Mouse (Mus musculus) midbrain, postnatal 0 days (tissue): ENCODE data around the gene Midn. TPM values are rescaled to one million over a fixed set of nuclear protein-coding genes. Genes with fewer than 3 reads are reported as not detected.

ENCODE experiments used
- ATAC-seq: fragments of 200-750 bp; cut with Nextera tagmentation; 2 replicates; pipeline ENCODE4 v1.8.0; 2017; ENCODE audit warnings: moderate number of reproducible peaks, mild to moderate bottlenecking, moderate TSS enrichment, moderate library complexity; ENCODE audit not compliant: low FRiP score
- DNase-seq: peaks from one replicate; pipeline ENCODE4 v3.0.0-alpha.2; 2015; ENCODE audit warnings: low spot score
- H3K27ac ChIP-seq: fragments of 300-500 bp; sonication (generic); 2 replicates; pipeline ENCODE4 v1.5.1; 2014; ENCODE audit warnings: low read depth, mild to moderate bottlenecking, low read length, mixed read lengths
- H3K27me3 ChIP-seq: fragments of 300-500 bp; sonication (generic); 2 replicates; pipeline ENCODE4 v1.6.1; 2014; ENCODE audit warnings: low read length, control low read depth, mixed read lengths; ENCODE audit not compliant: insufficient read depth
- H3K36me3 ChIP-seq: fragments of 300-500 bp; sonication (generic); 2 replicates; pipeline ENCODE4 v1.6.1; 2014; ENCODE audit warnings: low read length, control low read depth, mixed read lengths; ENCODE audit not compliant: insufficient read depth
- H3K4me1 ChIP-seq: fragments of 300-500 bp; sonication (generic); 2 replicates; pipeline ENCODE4 v1.6.1; 2014; ENCODE audit warnings: mild to moderate bottlenecking, control low read depth, antibody characterized with exemption, low read length, mixed read lengths; ENCODE audit not compliant: insufficient read depth
- H3K4me2 ChIP-seq: fragments of 300-500 bp; sonication (generic); 2 replicates; pipeline ENCODE4 v1.6.1; 2014; ENCODE audit warnings: low read depth, mild to moderate bottlenecking, low read length, mixed read lengths; ENCODE audit not compliant: poor library complexity, severe bottlenecking
- H3K4me3 ChIP-seq: fragments of 300-500 bp; sonication (generic); 2 replicates; pipeline ENCODE4 v1.5.1; 2014; ENCODE audit warnings: low read depth, mild to moderate bottlenecking, low read length, moderate library complexity
- H3K9ac ChIP-seq: fragments of 300-500 bp; sonication (generic); replicated peaks from 2 replicates; pipeline ENCODE4 v1.6.1; 2014; ENCODE audit warnings: mild to moderate bottlenecking, low read length, moderate library complexity, mixed read lengths; ENCODE audit not compliant: poor library complexity, severe bottlenecking
- H3K9me3 ChIP-seq: fragments of 300-500 bp; sonication (generic); 2 replicates; pipeline ENCODE4 v1.6.1; 2016; ENCODE audit warnings: low read length, control low read depth
- CTCF ChIP-seq: IDR thresholded peaks from 2 replicates; pipeline ENCODE4 v1.5.1; 2016; ENCODE audit warnings: antibody characterized with exemption, mild to moderate bottlenecking
- WGBS: fragments of 180-500 bp; shearing (Covaris S2); extraction: QIAGEN DNeasy Blood & Tissue Kit; methylation state at CpG from one replicate; pipeline ENCODE4 v1.1.7; 2014; 5-methylcytosine and 5-hydroxymethylcytosine counted together
- polyA plus RNA-seq: library from polyadenylated mRNA; unstranded; fragments of >200 nt; fragmentation: Nextera tagmentation; extraction: Ambion mirVana; gene quantifications from 2 replicates; pipeline ENCODE4 v1.2.1, GENCODE M21; 2015
- total RNA-seq: library from RNA; depleted of rRNA; stranded (reverse); fragments of >200 nt; gene quantifications from 2 replicates; pipeline ENCODE4 v1.2.3, GENCODE M21; 2014

Midn gene
- total and polyA plus RNA-seq, 2 experiments from 2014 or later, result 17.2 to 143 TPM

DNA sequence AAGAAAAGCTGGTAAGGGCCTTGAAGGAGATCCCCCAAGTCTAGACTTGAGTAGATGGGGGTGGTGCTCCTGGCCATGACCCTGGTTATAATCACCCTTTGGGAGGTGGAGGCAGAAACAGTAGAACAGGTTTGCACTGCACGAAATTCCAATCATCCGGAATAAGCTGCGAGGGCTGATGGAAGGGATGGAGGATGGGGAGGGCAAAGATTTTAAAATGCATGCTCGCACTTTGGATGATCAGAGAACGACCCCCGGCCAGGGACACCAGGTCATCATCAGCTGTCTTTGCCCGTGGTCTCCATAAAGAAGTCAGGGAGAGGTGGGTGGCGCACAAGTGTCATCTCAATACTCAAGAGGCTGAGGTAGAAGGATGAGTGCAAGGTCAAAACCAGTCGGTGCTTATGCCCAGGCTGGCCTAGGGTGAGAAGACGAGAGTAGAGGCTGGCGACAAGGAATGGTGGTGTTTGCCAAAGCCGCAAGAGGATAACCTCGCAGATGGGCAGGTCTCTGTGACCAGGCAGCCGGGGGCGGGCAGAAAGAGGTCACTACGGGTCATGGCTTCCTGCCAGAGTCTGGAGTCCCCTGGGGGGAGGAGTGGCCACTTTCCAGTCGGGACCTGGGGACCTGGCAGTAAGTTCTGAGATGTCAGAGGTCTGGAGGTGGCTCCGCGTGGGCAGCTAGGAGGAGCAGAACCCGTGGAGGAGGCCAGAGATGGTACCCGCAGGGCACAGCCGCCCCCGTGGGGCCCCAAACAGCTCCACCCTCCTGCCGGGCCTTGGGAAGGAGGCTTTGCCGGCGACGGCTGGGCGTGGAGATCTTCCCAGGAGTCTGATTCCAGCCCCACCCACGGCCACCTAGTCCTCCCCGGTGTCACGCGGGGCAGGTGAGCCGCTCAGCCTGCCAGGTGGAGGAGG lies 12.6 kb downstream of the Midn start:
- Histone ChIP-seq H3K9me3 (no peaks in the 10 kb centered on the region), H3K4me1 (peaks cover 16% of the 10 kb centered on the region), H3K4me2 (peak overlapping the region; percentile 58), H3K9ac (peak overlapping the region; percentile 33; the same call in 1 of the 2 replicates), H3K36me3 (peaks cover 19% of the 10 kb centered on the region), H3K4me3 (peak overlapping the region; percentile 42), H3K27me3 (no peaks in the 10 kb centered on the region), H3K27ac (peak overlapping the region; percentile 84)
- DNase-seq (peak; percentile 56), ATAC-seq (no peak)
- no peak for TF ChIP-seq CTCF
- WGBS, result 4% methylated on average over 32 of the region's 33 CpGs

- Histone ChIP-seq H3K36me3 (peaks cover 9% of the 10 kb centered on the region), H3K4me1 (peaks cover 18% of the 10 kb centered on the region), H3K9me3 (no peaks in the 10 kb centered on the region), H3K4me3 (no peak overlapping the region), H3K27me3 (no peaks in the 10 kb centered on the region), H3K9ac (peak overlapping the region; percentile 33; the same call in 1 of the 2 replicates), H3K27ac (0 out of 2 replicates have a peak overlapping the region, but pooled peaks have one; percentile 51), H3K4me2 (peak overlapping the region; percentile 58; the same call in 1 of the 2 replicates)
- DNase-seq (no peak), ATAC-seq (no peak)
- 24% methylated on average over 7 of the region's 7 CpGs for WGBS
- TF ChIP-seq CTCF, result no peak
Measured at GRCm38 (mm10) chr10:80161522-80162242, 13.6 kb downstream of the Midn start.

DNA sequence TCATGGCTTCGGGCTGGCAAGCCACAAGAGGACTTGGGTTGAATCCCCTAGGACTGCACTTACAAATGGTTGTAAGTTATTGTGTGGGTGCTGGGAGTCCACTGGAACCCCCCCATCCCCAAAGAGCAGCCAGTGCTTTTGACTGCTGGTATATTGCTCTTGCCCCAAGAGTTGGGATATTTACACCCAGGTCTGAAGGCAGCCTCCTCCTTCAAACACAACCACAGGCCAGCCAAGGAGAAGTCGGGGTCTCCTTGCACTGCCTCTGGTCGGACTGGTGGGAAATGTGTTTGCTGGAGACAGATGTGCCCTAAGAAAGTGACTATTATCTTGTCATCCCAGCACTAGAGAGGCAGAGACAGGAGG lies 14.2 kb downstream of the Midn start:
- DNase-seq (no peak), ATAC-seq (no peak)
- H3K27ac ChIP-seq, result no peak overlapping the region
- no peaks in the 10 kb centered on the region for H3K9me3 ChIP-seq
- H3K36me3 ChIP-seq, result peaks cover 4% of the 10 kb centered on the region; the same call in 1 of the 2 replicates
- no peak overlapping the region for H3K9ac ChIP-seq
- no peaks in the 10 kb centered on the region for H3K27me3 ChIP-seq
- peaks cover 18% of the 10 kb centered on the region for H3K4me1 ChIP-seq
- no peak for TF ChIP-seq CTCF
- no peak overlapping the region for H3K4me3 ChIP-seq
- 88% methylated on average over 3 of the region's 3 CpGs for WGBS
- no peak overlapping the region for H3K4me2 ChIP-seq

DNA sequence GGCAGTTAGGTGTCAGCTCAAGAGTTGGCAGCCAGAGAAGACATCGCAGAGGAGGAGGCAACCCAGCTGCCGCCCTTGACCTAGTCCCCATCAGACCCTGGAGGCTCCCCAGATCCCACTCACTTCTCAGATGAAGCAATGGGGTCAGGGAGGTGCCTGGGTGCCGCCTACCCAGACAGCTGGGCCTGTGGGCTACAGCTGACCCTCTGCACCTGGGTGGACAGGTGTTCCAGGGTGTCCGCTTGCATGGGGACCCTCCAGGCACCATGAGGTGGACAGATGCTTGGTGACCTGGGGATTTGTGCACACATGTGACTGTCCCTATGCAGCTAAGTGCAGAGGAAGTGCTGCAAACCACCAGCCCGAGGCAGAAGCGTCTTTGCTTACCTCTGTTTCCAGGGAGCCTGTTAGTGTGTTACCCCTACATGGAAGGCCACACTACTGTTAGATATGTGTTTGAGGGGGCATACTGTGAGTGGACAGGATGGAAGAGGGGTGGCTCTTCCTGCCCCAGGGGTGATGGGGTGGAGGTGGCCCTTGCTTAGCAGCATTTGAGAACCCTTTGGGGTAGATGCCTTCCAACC lies 14.7 kb downstream of the Midn start:
- no peak for TF ChIP-seq CTCF
- Histone ChIP-seq H3K4me2 (no peak overlapping the region), H3K36me3 (no peaks in the 10 kb centered on the region), H3K4me3 (no peak overlapping the region), H3K27me3 (no peaks in the 10 kb centered on the region), H3K4me1 (peaks cover 18% of the 10 kb centered on the region), H3K9ac (no peak overlapping the region), H3K9me3 (no peaks in the 10 kb centered on the region), H3K27ac (no peak overlapping the region)
- DNase-seq (no peak), ATAC-seq (no peak)
- WGBS, result 79% methylated on average over 6 of the region's 6 CpGs

- no peaks in the 10 kb centered on the region for H3K36me3 ChIP-seq
- no peaks in the 10 kb centered on the region for H3K27me3 ChIP-seq
- H3K4me2 ChIP-seq, result peak overlapping the region; percentile 96
- DNase-seq (no peak), ATAC-seq (no peak)
- no peak overlapping the region for H3K9ac ChIP-seq
- 81% methylated on average over 8 of the region's 8 CpGs for WGBS
- H3K27ac ChIP-seq, result no peak overlapping the region
- no peaks in the 10 kb centered on the region for H3K9me3 ChIP-seq
- H3K4me3 ChIP-seq, result peak overlapping the region; percentile 50; the same call in 1 of the 2 replicates
- H3K4me1 ChIP-seq, result peaks cover 18% of the 10 kb centered on the region
- no peak for TF ChIP-seq CTCF
Measured at GRCm38 (mm10) chr10:80163721-80164120, 15.6 kb downstream of the Midn start.
